Mouse (Mus musculus) forebrain, embryonic 11.5 days (tissue): ENCODE data around the gene Zfp3. TPM values are rescaled to one million over a fixed set of nuclear protein-coding genes. Genes with fewer than 3 reads are reported as not detected.

Experiments
- ATAC-seq: fragments of 200-750 bp; cut with Nextera tagmentation; replicated peaks from 2 replicates; pipeline ENCODE4 v1.8.0; 2017; ENCODE audit warnings: moderate TSS enrichment; ENCODE audit not compliant: low FRiP score
- DNase-seq: peaks from one replicate; pipeline ENCODE4 v3.0.0-alpha.2; 2017; ENCODE audit warnings: low spot score
- H3K27ac ChIP-seq: fragments of 300-500 bp; sonication (generic); 2 replicates; pipeline ENCODE4 v1.5.1; 2014; ENCODE audit warnings: low read depth, low read length
- H3K27me3 ChIP-seq: fragments of 300-500 bp; sonication (generic); 2 replicates; pipeline ENCODE4 v1.6.1; 2014; ENCODE audit warnings: mild to moderate bottlenecking, low read length, mixed read lengths; ENCODE audit not compliant: control insufficient read depth, insufficient read depth
- H3K36me3 ChIP-seq: fragments of 300-500 bp; sonication (generic); 2 replicates; pipeline ENCODE4 v1.6.1; 2014; ENCODE audit warnings: mild to moderate bottlenecking, low read length, moderate library complexity, mixed read lengths; ENCODE audit not compliant: control insufficient read depth, insufficient read depth
- H3K4me1 ChIP-seq: fragments of 300-500 bp; sonication (generic); replicated peaks from 2 replicates; pipeline ENCODE4 v1.6.1; 2014; ENCODE audit warnings: low read length, mixed read lengths; ENCODE audit not compliant: control insufficient read depth, insufficient read depth
- H3K4me2 ChIP-seq: fragments of 300-500 bp; sonication (generic); 2 replicates; pipeline ENCODE4 v1.6.1; 2014; ENCODE audit warnings: low read depth, mild to moderate bottlenecking, low read length, moderate library complexity, mixed read lengths; ENCODE audit not compliant: severe bottlenecking
- H3K4me3 ChIP-seq: fragments of 300-500 bp; sonication (generic); 2 replicates; pipeline ENCODE4 v1.5.1; 2014; ENCODE audit warnings: low read depth, low read length
- H3K9ac ChIP-seq: fragments of 300-500 bp; sonication (generic); 2 replicates; pipeline ENCODE4 v1.6.1; 2014; ENCODE audit warnings: low read length
- H3K9me3 ChIP-seq: fragments of 300-500 bp; sonication (generic); 2 replicates; pipeline ENCODE4 v1.6.1; 2016; ENCODE audit warnings: low read length, mixed read lengths; ENCODE audit not compliant: control insufficient read depth
- WGBS: fragments of 180-500 bp; shearing (Covaris S2); extraction: QIAGEN DNeasy Blood & Tissue Kit; methylation state at CpG from one replicate; pipeline ENCODE4 v1.1.7; 2014; 5-methylcytosine and 5-hydroxymethylcytosine counted together
- polyA plus RNA-seq: library from polyadenylated mRNA; unstranded; fragments of >200 nt; fragmentation: Nextera tagmentation; extraction: Ambion mirVana; gene quantifications from 2 replicates; pipeline ENCODE4 v1.2.1, GENCODE M21; 2014

The Zfp3 gene
- polyA plus RNA-seq, 1 experiment from 2014 or later = 9.2 TPM

- no peak for DNase-seq
- Histone ChIP-seq H3K27ac (no peak overlapping the region), H3K9ac (no peak overlapping the region), H3K4me2 (no peak overlapping the region), H3K9me3 (no peaks in the 10 kb centered on the region), H3K27me3 (no peaks in the 10 kb centered on the region), H3K4me3 (no peak overlapping the region), H3K36me3 (no peaks in the 10 kb centered on the region), H3K4me1 (no peaks in the 10 kb centered on the region)
- 93% methylated on average over 2 of the region's 2 CpGs for WGBS
- ATAC-seq = no peak
These were observed 26.4 kb downstream of the Zfp3 start for GRCm38 (mm10) chr11:70790426-70790825.

DNA sequence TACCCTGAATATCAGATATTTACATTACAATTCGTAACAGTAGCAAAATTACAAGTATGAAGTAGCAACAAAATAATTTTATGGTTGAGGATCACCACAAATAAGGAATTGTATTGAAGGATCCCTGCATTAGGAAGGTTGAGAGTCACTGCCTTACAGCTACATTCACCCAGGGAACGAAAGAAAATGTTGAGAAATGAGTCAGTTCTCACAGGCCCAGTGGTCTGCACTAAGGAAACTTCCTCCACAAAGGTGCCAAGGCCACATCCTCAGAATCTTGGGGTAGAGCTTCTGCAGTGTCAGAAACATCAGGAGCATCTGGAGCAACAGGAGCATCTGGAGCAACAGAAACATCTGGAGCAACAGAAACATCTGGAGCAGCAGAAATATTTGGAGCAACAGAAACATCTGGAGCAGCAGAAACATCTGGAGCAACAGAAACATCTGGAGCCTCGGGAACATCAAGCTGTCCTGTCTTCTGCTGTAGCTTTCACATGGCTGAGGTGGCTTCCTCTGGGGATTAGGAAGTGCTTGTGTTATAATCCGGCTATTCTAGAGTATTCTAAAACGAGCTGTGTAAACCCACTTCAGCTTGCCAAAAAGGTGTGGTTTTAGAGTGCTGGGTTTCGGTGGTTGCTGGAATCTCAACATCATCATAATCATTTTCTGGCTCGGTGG lies 27.0 kb downstream of the Zfp3 start:
- no peaks in the 10 kb centered on the region for H3K9me3 ChIP-seq
- no peaks in the 10 kb centered on the region for H3K4me1 ChIP-seq
- H3K4me2 ChIP-seq = no peak overlapping the region
- WGBS = 81% methylated on average over 7 of the region's 7 CpGs
- H3K9ac ChIP-seq = no peak overlapping the region
- no peaks in the 10 kb centered on the region for H3K36me3 ChIP-seq
- no peak overlapping the region for H3K4me3 ChIP-seq
- ATAC-seq (no peak), DNase-seq (no peak)
- no peak overlapping the region for H3K27ac ChIP-seq
- H3K27me3 ChIP-seq = no peaks in the 10 kb centered on the region

- no peak for DNase-seq
- no peak overlapping the region for H3K4me3 ChIP-seq
- no peak overlapping the region for H3K27ac ChIP-seq
- H3K27me3 ChIP-seq = no peaks in the 10 kb centered on the region
- WGBS = 86% methylated on average over 5 of the region's 5 CpGs
- H3K9me3 ChIP-seq = no peaks in the 10 kb centered on the region
- H3K9ac ChIP-seq = no peak overlapping the region
- H3K4me2 ChIP-seq = no peak overlapping the region
- no peaks in the 10 kb centered on the region for H3K36me3 ChIP-seq
- H3K4me1 ChIP-seq = no peaks in the 10 kb centered on the region
- no peak for ATAC-seq
These were observed 27.7 kb downstream of the Zfp3 start for GRCm38 (mm10) chr11:70791676-70792075.

DNA sequence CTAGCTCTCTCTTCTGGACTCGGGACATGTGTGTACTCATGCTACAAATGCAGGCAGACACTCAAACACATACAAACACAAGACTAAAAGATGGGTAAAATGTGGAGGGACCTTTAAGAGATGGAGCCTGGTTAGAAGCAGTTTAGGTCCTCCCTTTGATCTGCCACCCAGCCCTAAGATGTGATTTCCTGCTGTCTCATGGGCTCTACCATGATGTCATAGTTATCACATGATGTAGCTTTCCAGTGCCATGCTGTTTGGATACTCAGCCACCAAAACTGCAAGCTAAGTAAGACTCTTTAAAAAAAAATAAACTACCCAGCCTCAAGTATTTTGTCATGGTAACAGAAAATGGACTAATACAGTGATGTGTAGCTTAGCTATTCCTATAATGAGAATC lies 28.4 kb downstream of the Zfp3 start:
- Histone ChIP-seq H3K9ac (no peak overlapping the region), H3K27ac (no peak overlapping the region), H3K9me3 (no peaks in the 10 kb centered on the region), H3K27me3 (no peaks in the 10 kb centered on the region), H3K4me2 (no peak overlapping the region), H3K4me1 (no peaks in the 10 kb centered on the region), H3K36me3 (no peaks in the 10 kb centered on the region), H3K4me3 (no peak overlapping the region)
- ATAC-seq (no peak), DNase-seq (no peak)
- WGBS = 95% methylated on average over 1 of the region's 1 CpGs

- Histone ChIP-seq H3K9me3 (no peaks in the 10 kb centered on the region), H3K9ac (no peak overlapping the region), H3K4me2 (no peak overlapping the region), H3K27ac (no peak overlapping the region), H3K36me3 (no peaks in the 10 kb centered on the region), H3K4me1 (no peaks in the 10 kb centered on the region), H3K4me3 (no peak overlapping the region), H3K27me3 (no peaks in the 10 kb centered on the region)
- 92% methylated on average over 2 of the region's 2 CpGs for WGBS
- no peak for DNase-seq
- no peak for ATAC-seq
These were observed 38.3 kb downstream of the Zfp3 start for GRCm38 (mm10) chr11:70802208-70802864.

- no peak overlapping the region for H3K27ac ChIP-seq
- ATAC-seq (no peak), DNase-seq (no peak)
- whole genome bisulfite sequencing = 78% methylated on average over 2 of the region's 2 CpGs
- H3K9me3 ChIP-seq = no peaks in the 10 kb centered on the region
- no peak overlapping the region for H3K4me2 ChIP-seq
- H3K4me1 ChIP-seq = no peaks in the 10 kb centered on the region
- no peak overlapping the region for H3K4me3 ChIP-seq
- H3K36me3 ChIP-seq = no peaks in the 10 kb centered on the region
- no peaks in the 10 kb centered on the region for H3K27me3 ChIP-seq
- H3K9ac ChIP-seq = no peak overlapping the region
These were observed 38.9 kb downstream of the Zfp3 start for GRCm38 (mm10) chr11:70802865-70803261.

- no peak for ATAC-seq
- H3K27ac ChIP-seq = no peak overlapping the region
- no peak overlapping the region for H3K4me2 ChIP-seq
- no peak overlapping the region for H3K4me3 ChIP-seq
- no peak overlapping the region for H3K9ac ChIP-seq
- 89% methylated on average over 6 of the region's 6 CpGs for WGBS
- H3K27me3 ChIP-seq = no peaks in the 10 kb centered on the region
- no peaks in the 10 kb centered on the region for H3K9me3 ChIP-seq
- DNase-seq = no peak
- no peaks in the 10 kb centered on the region for H3K4me1 ChIP-seq
- no peaks in the 10 kb centered on the region for H3K36me3 ChIP-seq
These were observed 39.7 kb downstream of the Zfp3 start for GRCm38 (mm10) chr11:70803711-70804200.

DNA sequence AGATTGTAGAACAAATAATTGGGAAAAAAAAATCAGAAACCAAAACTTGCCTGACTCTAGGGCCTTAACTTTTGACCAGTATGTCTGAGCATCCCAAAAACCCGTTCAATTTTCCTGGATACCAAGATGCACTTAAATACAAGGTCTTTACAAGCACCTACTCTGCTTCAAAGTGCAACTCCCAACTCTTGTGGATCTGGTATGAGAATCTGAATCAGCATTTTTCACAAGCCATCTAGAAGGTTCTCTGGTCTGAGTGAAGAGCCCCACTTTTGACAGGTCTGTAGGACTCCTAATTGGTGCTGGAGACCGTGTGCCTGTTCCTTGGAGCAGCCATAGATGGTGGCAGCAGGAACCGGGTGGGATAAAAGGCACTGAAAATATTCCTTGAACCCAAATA lies 40.4 kb downstream of the Zfp3 start:
- no peak for ATAC-seq
- Histone ChIP-seq H3K4me1 (no peaks in the 10 kb centered on the region), H3K9ac (no peak overlapping the region), H3K36me3 (no peaks in the 10 kb centered on the region), H3K27ac (no peak overlapping the region), H3K4me2 (no peak overlapping the region), H3K9me3 (no peaks in the 10 kb centered on the region), H3K4me3 (no peak overlapping the region), H3K27me3 (no peaks in the 10 kb centered on the region)
- WGBS = 84% methylated on average over 3 of the region's 3 CpGs
- no peak for DNase-seq
